Mouse (Mus musculus) lung, postnatal 0 days (tissue): ENCODE measurements at regions not wholly inside any gene's neighbourhood (a gene's known extent, or its start where the extent isn't known, plus 50 kb on each side); places are given as distances from the start of the nearest gene placed in this dataset.

Experiments
- CTCF ChIP-seq: IDR thresholded peaks from 2 replicates; pipeline ENCODE4 v1.5.1; 2016; ENCODE audit warnings: antibody characterized with exemption, mild to moderate bottlenecking
- EP300 ChIP-seq: IDR thresholded peaks from 2 replicates; pipeline ENCODE4 v1.6.1; 2016; ENCODE audit warnings: antibody characterized with exemption, mild to moderate bottlenecking, control low read depth

- no peak for TF ChIP-seq CTCF
- TF ChIP-seq EP300 = no peak
Measured at GRCm38 (mm10) chr8:54018535-54019165, 58.8 kb upstream of the Vegfc start.
